Mouse (Mus musculus) urinary bladder, postnatal 4 days (tissue): ENCODE data around the gene Nt5c3b.

Source experiments
- DNase-seq, 2 experiments: peaks; one replicate each; pipeline ENCODE4 v3.0.0; 2021 to 2022; ENCODE audit warnings: low spot score in 2 of 2

Nt5c3b gene

GRCm38 (mm10) chr11:100399727-100400538 lies 41.7 kb downstream of the Nt5c3b start:
- no peak for DNase-seq

- DNase-seq, result no peak
Measured at GRCm38 (mm10) chr11:100399320-100399719, 42.3 kb downstream of the Nt5c3b start.

DNA sequence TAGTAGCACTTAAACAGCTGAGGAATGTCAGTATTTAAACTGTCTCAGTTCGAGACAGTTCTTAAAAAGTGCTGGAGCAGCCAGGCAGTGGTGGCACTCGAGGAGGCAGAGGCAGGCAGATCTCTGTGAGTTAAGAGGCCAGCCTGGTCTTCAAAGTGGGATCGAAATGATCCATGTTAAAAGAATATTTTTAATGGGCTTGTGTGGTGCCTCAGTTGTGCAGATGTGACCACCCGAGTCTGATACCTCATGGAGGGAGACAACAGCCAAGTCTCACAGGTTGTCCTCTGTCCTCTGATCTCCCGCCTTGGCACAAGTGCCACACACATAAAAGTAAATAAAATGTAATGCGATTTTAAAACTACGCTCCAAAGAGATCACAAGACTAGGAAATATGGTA lies 43.1 kb downstream of the Nt5c3b start:
- DNase-seq, result no peak

- DNase-seq, result peak; percentile 99 to 100
Measured at GRCm38 (mm10) chr11:100397600-100398389, 43.8 kb downstream of the Nt5c3b start, which contains the start of gene Jup. Jup (minus strand) TSS chr11:100397763.

- DNase-seq, result no peak
Measured at GRCm38 (mm10) chr11:100396886-100397599, 44.6 kb downstream of the Nt5c3b start.

DNA sequence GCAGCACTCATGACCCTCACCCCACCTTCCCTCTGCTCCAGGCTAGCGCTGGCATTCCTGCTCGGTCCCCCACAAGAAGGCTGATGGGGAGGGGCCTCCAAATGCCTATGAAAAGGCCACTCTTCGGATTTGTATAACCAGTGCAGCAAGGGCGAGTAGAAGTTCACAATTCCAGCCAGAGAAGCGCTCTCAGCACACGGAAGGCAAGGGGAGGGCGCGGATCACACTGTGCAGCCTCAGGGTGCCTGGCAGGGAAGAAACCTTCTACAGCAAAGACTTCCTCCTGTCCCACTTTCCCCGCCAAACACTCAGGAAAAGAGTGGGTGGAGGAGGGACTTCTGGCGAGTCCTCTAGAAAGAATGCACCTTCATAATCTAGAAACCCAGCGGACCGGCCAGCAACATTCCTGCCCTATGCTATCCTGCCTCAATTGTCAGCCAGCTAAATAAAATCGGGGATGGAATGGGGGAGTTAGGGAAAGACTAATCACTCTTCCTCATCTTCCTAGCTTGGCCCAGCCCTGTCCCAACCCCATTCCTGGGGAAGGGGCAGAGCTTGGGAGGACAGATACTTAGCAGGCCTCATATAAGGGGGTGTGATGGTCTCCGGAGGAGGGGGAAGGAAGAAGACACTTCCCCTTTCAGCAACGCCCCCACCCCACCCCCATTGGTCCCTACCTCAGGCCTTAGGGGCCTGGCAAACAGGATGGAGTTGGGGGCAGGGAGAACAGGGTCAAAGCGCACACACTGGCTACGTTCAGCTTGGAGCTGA lies 45.6 kb downstream of the Nt5c3b start:
- DNase-seq, result peak in 1 of 2 experiments; percentile 33

DNA sequence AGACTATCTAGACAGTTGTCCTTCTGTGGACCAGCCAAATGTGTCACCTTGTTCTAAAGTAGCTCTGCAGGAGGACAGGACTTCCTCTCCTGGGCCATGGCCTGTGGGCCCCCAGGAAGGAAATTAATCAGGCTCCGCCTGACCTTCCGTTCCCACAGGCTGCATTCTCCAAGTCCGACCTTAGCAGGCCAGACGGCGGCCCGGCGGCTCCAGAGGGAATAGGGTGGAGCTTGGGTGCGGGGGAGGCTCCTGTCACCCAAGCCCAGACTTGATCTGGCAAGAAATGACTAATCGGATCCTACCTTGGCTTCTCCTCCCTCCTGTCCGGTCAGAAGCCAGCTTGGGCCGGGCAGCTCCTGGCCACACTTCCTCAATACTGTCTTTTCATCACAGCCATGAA lies 46.4 kb downstream of the Nt5c3b start:
- DNase-seq, result peak in 1 of 2 experiments; percentile 71

GRCm38 (mm10) chr11:100394353-100395074 lies 47.1 kb downstream of the Nt5c3b start:
- no peak for DNase-seq

GRCm38 (mm10) chr11:100393733-100394132 lies 47.9 kb downstream of the Nt5c3b start:
- no peak for DNase-seq

DNA sequence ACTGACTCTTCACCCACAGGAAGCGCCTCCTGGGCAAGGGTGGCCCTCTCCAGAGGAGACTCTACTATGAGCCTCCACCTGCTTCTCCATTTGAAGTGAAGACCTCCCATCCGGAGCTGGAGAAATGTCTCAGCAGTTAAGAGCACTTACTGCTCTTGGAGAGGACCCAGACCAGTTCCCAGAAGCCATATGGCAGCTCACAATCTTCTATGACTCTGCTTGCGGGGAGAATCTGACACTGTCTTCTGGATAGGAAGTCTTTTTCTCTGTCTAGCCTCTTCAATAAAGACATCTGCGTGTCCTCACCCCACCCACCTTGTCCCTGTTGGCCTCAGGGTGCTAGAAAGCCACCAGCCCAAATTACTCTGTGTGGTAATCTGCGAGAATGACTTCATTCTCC lies 48.6 kb downstream of the Nt5c3b start:
- DNase-seq, result no peak

GRCm38 (mm10) chr11:100391884-100392345 lies 49.7 kb downstream of the Nt5c3b start:
- DNase-seq, result no peak

GRCm38 (mm10) chr11:100391081-100391883 lies 50.3 kb downstream of the Nt5c3b start:
- DNase-seq, result peak in 1 of 2 experiments; percentile 72

DNA sequence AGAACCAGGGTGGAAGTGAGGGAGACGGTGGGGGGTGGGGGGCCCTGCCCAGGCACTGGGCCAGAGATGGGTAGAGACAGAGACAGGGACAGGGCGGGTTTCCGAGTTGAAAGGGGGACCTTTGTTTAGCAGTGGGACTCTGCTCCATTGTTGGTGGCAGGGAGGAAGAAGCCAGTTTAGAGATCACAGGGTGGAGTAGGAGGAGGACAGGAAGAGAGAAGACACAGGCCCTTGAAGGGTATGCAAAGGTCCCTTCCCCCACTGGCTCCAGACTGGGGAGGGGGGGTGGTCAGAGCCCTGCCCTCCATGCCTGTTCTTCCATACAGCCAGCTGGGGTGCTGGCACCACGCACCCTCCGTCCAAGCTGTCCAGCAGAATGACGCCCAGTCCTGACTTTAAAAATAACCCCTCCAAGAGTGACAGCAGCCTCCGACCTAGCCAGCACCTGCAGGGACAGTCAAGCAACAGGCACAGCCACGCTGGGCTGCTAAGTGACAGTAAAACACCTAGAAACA lies 51.6 kb downstream of the Nt5c3b start:
- DNase-seq, result no peak

- DNase-seq, result no peak
Measured at GRCm38 (mm10) chr11:100388588-100388987, 53.0 kb downstream of the Nt5c3b start.

GRCm38 (mm10) chr11:100387589-100388375 lies 53.8 kb downstream of the Nt5c3b start:
- DNase-seq, result peak in 1 of 2 experiments; percentile 53

DNA sequence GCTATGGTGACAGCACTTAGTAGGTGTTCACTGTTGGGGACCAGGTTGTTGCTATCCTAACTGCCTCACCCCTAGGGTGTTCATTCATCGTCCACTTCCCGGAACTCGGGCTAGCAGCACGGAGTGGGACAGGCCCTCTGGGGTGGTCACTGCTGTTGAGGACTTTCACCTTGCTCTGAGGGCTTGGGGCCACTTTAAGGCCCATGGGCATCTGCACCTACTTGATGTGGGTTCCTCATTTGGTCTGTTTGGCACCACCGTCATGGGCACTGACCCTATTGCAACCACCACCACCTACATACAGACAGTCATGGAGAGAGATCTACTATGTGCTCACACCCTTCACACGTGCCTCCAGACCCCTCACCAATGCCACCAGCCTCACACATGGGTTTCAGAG lies 54.5 kb downstream of the Nt5c3b start:
- no peak for DNase-seq

- DNase-seq, result no peak
Measured at GRCm38 (mm10) chr11:100386586-100386985, 55.0 kb downstream of the Nt5c3b start.

DNA sequence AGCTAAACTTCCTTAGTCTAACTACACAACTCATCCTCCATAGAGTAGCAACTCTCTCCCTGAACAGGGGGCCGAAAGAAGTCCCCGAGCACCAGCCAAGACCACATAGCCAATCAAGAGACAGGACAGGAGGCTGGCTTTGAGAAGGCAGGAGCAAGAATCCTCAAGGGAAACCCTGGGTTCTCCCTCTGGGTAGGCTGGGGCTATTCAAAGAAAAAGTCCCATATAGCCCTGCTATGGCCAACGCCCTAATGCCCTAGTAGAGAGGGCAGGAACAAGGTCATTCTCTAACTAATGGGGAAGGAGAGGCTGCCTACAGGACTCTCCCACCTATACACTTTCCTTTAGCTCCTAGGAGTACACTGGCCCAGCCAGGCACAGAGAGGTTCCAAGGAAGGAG lies 56.6 kb downstream of the Nt5c3b start:
- no peak for DNase-seq

- no peak for DNase-seq
Measured at GRCm38 (mm10) chr11:100382682-100383081, 58.9 kb downstream of the Nt5c3b start.
